Comparison of ENCODE assay signal across 16 mouse cellular contexts in genomic region chr9:28423407-28423806, GRCm38 (mm10).
"Had no signal": no experiment of that assay in that cellular context is flagged by ENCODE, and none has a peak within 500 bp of the region (broad histone marks: within the 10 kb centered on the region; RNA-seq: fewer than 3 reads in every experiment).

No protein-coding gene starts in this region.

- H3K27me3 ChIP-seq: limb, embryonic 13.5 days; neural tube, embryonic 13.5 days; stomach, embryonic 15.5 days had no signal

- H3K4me1 ChIP-seq: limb, embryonic 13.5 days; midbrain, embryonic 13.5 days; neural tube, embryonic 13.5 days; stomach, embryonic 15.5 days had no signal

- DNase-seq: kidney, adult 18-20 months; kidney, postnatal 10 days; kidney, postnatal 4 days; left cerebral cortex, postnatal 4 days; lung, adult 18-20 months; lung, postnatal 36 days; retina, postnatal 1 day; right cerebral cortex, postnatal 4 days; spleen, adult 18-20 months; thymus, postnatal 4 days had no signal

- H3K36me3 ChIP-seq: limb, embryonic 13.5 days; midbrain, embryonic 13.5 days; neural tube, embryonic 13.5 days; stomach, embryonic 15.5 days had no signal

- H3K9me3 ChIP-seq: limb, embryonic 13.5 days; midbrain, embryonic 13.5 days; neural tube, embryonic 13.5 days; stomach, embryonic 15.5 days had no signal

- ATAC-seq: midbrain, embryonic 13.5 days had no signal

- H3K27ac ChIP-seq: layer of hippocampus, adult 2 months; limb, embryonic 13.5 days; liver, embryonic 14.5 days; midbrain, embryonic 13.5 days; neural tube, embryonic 13.5 days; stomach, embryonic 15.5 days had no signal

- H3K9ac ChIP-seq: limb, embryonic 13.5 days; liver, embryonic 14.5 days; midbrain, embryonic 13.5 days; neural tube, embryonic 13.5 days; stomach, embryonic 15.5 days had no signal

- H3K4me3 ChIP-seq: layer of hippocampus, adult 2 months; limb, embryonic 13.5 days; midbrain, embryonic 13.5 days; neural tube, embryonic 13.5 days; stomach, embryonic 15.5 days had no signal

- H3K4me2 ChIP-seq: limb, embryonic 13.5 days; midbrain, embryonic 13.5 days; neural tube, embryonic 13.5 days; stomach, embryonic 15.5 days had no signal
